Mouse (Mus musculus): ENCODE results near the gene Anxa7.

Anxa7 gene

DNA sequence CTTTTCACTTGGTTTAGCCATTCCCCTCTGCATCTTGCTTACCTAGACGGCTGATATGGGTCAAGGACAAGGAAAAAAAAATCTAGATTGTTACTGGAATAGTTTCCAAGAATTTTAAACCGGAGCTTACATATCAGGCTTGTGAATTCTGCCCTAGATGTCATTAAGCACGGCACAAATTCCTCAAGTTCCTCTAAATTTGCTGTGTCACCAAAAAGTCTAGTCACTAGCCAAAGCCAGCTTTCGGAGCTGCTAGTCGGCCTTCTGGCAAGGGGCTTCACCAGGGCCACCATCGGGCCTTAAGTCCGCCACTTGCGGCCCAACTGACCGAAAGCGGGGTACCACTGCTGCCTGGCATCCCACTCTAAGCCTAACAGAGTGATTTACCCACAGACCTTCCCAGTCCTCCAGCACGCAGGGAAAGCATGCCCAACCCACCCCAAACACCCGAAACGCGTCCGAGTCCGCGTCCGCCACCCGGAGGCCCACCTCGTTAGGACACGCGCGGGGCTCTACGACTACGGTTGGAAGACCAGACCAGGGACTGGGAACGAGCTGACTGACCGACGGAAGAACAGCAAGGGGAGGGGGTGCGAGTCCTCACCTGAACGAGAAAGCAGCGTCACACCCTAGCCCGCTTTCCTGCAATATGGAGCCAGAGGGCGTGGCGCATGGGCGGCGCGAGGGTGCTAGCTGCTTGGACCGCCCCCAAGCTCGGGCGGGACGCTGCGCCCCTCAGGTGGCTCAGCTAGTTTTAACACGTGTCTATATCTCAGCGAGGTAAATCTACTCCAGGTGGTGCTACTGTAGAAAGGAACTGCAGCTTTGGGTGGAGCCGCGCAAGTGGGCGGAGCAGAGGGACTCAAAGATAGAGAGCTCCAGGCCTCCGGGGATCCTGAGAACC, at the start of gene Anxa7:
Anxa7 (minus strand) TSS at position 843 of the 904 bp plus-strand sequence.
- in situ Hi-C loops (cut with MboI), result no loop called here

DNA sequence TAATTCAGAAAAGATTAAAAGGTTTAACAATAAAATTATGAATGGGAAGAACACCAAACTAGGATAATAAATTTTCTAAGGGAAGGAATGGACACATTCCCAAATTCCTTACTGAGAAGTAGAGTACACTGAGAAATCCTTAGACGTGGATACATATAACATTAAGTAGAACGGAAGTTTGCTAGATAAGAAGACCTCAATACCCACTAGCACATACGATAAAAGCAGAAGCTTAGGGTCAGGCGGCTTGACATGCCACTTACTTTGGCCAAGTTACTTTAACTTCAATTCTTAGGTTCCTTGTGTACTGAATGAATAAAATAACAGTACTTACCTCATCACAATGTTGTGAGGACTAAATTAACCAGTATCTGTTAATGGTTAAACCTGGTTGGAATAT, 49.7 kb upstream of the Anxa7 start:
- in situ Hi-C loops (cut with MboI), result no loop called here

DNA sequence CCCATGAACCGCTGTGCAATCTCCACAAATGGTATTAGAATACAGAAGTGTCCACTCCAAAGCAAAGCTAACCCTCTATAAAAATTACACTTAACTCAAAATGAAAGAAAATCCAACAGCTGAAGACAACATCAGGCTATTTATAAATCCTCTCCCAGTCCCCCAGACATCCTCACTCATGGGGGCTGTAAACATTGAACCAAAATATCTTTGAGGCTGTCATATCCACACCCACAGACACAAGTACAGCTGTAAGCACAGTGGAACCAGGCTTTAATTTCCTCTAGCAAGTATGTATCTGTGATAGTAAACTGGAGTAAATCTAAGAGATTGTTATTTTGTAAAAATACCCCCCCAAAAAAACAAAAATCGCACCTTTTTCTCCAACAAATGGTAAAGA, 40.2 kb upstream of the Anxa7 start:
- in situ Hi-C loops (cut with MboI), result no loop called here

DNA sequence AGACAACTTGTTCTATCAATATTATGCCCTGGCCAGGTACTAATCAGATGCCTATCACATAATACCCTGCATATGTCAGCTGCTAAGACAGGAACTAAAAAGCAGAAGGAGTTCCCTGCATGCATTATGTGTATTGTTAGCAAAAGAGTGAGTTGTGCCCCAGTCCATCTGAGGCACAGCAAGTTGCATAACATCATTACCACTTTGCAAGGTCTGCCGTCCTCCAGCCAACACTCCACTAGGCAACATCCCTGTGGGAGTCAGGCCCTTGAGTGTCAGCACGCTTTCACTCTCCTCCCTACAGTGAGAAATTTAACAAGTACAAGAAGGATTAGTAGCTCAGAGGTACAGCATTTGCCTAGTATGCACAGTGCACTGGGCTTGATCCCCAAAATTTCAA, 28.5 kb upstream of the Anxa7 start:
- in situ Hi-C loops (cut with MboI), result no loop called here

DNA sequence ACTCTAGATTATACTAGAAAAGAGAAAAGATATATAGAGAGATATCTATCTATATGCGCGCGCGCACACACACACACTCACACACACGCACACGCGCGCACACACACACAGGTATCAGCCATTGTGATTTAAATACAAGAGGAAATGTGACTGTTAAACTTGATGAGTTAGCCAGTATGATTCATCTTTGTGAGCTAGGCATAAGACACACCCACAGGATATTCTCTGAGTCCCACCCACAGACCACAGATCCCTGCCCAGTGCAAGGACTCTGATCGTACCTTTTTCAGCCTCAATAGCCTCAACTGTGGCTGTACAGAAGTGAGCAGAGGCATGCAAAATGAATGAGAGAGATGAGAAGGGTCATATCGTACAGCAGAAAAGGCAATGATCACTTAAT, 23.0 kb upstream of the Anxa7 start:
- in situ Hi-C loops (cut with MboI), result no loop called here

DNA sequence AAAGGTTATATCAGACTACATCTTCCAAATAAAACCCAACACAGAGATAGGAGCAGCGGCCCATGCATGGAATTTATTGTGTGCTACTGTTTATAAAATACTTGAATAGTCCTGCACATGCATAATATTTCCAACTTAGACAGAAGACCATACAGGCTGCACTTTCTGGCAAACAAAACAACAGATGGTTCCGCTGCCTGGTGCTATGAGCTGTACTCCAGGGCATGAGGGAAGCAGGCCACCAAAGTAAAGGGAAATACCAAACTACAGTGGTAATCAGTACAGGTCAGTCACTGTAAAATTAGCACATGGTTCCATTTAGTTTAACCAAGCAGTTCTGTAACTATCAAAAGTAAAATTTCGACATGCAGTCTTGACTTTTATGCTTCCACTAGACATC, 20.0 kb upstream of the Anxa7 start:
- in situ Hi-C loops (cut with MboI), result no loop called here

DNA sequence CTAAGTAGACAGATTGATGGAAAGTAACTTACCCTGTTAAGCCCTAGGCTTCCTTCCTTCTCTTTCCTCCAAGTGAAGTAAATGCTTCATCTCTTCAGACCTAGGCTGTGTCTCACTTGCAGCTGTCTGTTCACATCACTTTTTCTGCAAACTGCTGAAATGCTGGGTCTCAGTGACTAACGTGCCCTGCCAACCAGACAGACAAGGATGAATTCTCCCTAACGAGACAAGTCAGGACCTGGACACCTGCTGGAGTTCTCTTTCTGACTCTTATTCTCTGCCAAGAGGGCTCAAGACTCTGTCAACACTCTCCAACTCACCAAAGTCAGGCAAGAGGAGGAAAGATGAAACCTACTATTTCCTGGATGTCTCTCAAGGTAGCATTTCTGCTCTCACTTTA, 16.7 kb upstream of the Anxa7 start, which contains the start of gene Mss51:
Mss51 (minus strand) TSS at position 299 of the 400 bp plus-strand sequence.
- in situ Hi-C loops (cut with MboI), result no loop called here

DNA sequence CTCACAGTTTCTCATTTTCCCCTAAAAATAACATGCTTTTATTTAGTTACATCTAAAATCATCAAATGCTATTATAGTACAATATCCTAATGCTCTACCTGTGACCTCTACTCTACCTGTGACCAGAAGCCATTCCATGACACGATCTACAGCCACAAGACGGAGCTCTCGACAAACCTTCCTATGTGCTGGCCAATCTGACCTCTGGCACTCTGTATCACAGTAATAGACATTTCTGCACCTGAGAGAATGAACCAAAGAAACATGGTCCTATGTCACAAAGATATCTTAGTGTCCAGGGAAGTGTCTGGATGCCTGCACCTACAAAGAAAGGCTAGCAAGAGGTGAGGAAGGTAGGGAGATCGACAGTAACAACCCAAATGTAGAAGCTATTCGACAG, 6.1 kb upstream of the Anxa7 start:
- in situ Hi-C loops (cut with MboI), result no loop called here

DNA sequence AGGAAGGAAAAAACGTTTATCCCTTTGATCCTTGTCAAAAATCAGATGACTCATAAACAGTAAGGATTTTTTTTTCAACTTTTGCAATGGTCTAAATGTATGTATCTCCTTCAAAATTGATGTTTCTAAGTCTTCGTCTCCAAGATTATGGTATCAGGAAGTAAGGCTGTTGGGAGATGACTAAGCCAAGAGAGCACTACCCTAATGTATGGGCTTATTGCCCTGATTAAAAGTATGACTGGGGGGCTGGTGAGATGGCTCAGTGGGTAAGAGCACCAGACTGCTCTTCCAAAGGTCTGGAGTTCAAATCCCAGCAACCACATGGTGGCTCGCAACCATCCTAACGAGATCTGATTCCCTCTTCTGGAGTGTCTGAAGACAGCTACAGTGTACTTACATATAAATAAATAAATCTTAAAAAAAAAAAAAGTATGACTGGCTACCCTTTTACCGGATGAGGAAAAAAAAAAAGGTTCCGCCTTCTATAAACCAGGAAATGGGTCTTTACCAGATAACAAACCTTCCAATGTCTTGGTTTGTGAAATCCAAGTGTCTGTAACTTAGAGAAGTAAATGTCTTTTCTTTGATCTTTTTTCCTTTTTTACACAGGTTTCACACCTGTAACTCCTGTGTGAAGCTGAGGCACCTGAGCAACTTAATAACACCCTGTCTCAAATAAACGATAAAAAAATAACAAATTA, 2.3 kb upstream of the Anxa7 start:
- in situ Hi-C loops (cut with MboI), result no loop called here

DNA sequence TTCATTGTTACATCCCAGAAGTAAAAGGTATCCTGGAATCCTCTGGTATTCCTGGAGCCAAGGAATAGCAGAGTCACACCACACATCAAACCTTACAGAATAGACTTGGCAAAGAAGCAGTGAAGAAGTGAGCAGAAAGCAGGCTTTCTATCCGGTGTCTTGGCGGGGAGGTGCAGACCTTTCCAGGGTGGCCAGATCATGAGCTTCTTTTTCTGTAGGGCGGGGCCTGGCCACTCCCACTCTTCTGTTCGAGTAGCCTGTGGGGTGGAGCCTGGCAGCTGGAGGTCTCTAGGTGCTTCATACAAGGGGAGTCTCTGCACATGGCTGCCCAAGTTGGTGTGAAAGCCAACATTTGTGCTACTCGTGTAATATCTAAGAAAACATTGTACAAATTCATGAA, 1.3 kb upstream of the Anxa7 start:
- in situ Hi-C loops (cut with MboI), result no loop called here

DNA sequence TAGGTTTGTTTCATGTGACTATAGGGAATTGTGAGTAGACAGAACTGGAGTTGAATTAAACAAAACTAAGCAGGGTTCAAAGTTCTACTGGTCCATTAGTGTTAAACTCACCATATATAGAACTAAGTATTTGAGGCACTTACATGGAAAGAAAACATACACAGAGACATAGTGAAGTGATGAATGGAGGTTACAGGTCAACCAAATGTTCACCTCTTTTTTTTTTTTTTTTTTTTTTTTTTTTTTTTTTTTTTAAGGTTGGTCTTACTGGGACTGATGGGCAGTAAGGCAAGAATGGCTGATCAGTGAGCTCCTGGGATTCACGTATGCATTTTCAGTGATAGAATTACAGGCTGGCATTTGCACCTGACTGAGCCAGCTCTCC, 254 bp upstream of the Anxa7 start:
- in situ Hi-C loops (cut with MboI), result no loop called here

DNA sequence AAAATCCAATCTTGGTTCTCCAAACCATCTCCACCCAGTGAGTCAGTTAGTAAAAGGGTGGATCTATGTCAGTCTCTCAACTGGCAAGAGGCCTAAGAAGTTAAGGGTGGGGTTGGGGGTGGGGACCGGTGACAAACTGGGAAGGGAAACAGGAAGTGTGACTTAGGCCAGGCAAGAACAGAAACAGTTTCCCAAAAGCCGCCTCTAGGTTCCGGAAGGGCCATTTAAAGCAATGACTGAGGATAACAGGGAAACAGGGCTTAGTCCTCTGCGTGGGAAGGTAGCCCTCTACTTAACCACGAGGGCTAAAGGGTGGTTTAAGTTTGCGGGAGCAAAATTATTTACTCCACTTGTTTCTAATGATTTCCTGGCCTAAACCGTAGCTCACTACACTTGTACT, 1.1 kb downstream of the Anxa7 start:
- in situ Hi-C loops (cut with MboI), result no loop called here

DNA sequence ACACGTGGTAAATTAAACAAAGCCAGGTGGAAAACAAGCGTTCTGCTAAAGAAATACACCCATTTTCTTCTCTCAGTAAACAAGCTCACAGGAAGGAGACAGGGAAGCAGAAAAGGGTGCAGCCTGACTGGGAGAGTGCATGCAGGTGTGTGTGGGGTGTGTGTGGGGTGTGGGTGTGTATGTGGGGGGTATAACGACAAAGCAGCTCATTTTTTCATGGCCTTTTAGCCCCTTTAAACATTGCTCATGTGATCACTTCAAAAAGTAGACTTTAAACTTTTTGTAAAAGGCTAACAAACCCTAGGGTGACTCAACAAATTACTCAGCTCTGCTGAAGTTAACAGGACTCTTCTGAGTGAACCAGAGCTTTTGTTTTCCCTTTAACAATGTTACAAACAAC, 1.5 kb downstream of the Anxa7 start:
- in situ Hi-C loops (cut with MboI), result no loop called here

DNA sequence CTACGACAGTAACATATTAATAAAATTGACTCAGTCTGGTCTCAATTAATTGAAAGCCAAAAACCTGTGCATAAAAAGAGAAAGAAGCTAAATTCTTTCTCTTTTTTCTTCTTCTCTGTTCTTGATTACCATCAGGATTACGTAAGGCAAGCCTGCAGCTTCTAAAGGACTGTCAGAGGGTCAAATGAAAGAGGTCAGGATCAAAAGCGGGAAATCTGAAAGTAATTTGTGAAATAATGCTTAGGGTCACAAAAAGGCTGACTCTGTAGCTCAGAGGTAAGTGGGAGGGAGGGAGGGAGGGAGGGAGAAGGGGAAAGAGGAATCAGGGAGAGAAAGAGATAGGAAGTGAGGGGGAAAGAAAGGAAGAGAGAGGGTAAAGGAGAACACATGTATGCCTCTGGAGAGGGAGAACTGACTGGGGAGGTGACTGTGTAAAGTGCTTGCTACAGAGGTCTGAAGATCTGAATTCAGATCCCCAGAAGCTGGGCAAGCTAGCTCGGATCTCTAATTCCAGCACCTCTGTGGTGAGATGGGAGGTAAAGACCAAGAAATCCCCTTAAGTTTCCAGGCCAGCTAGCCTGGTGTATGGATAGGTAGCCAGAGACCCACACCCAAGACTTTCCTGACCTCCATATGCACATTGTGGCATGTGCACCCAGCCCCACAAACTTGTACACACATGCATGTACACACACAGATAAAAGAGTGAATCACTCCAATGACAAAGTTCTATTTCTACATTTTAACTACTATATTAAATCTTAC, 2.5 kb downstream of the Anxa7 start:
- in situ Hi-C loops (cut with MboI), result no loop called here

DNA sequence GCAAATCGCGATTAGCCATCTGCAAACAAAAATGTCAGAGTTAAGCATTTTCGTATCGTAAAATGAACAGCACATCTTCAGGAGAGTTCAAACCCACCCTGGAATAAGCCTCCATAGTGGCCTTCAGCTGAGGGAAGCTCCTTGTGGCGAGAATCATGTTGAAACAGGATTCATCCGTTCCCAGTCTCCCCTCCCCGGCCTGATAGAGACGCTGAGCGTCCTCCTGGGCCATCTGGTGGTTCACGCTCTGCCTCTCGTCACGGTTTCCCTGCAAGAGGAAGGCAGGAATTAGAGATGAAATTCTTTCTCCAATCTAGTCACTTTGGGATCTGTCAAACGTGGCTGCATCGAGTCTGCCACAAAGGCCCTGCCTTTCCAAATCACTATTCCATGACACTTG, 19.7 kb downstream of the Anxa7 start:
- in situ Hi-C loops (cut with MboI), result no loop called here

DNA sequence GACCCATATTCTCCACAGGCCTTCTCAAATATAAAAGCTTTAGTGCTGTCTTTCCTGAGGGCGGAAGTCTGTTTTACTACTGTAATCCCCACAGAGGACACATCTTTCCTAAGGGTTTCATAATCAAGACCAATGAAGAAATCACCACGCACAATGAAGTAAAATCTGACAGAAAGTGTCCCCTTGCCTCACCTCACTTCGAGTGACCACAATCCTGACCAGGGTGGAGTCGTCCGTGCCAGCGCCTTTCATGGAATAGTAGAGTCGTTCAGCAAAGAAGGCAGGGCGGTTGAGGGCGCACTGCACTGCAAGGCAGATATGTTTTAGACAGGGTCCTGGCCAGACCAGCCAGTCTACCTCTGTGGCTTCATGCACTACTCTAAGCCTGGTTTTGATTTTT, 21.6 kb downstream of the Anxa7 start:
- in situ Hi-C loops (cut with MboI), result no loop called here

DNA sequence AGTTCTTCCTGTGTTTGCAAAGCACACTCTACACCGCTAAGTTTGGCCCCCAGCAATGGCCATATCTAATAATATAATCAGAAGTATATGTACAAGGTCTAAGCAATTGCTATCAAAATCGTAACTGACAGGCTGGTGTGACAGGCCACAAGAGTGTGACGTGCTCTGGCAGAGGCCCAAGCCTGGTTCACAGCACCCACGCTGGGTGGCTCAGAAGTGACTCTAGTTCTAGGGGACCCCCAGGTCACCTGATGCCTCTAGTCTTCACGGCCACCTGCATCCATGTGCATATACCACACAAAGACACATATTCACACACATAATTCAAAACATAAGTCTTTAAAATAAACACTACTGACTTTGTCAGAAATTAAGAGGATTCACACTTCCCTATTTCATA, 27.0 kb downstream of the Anxa7 start:
- in situ Hi-C loops (cut with MboI), result no loop called here

DNA sequence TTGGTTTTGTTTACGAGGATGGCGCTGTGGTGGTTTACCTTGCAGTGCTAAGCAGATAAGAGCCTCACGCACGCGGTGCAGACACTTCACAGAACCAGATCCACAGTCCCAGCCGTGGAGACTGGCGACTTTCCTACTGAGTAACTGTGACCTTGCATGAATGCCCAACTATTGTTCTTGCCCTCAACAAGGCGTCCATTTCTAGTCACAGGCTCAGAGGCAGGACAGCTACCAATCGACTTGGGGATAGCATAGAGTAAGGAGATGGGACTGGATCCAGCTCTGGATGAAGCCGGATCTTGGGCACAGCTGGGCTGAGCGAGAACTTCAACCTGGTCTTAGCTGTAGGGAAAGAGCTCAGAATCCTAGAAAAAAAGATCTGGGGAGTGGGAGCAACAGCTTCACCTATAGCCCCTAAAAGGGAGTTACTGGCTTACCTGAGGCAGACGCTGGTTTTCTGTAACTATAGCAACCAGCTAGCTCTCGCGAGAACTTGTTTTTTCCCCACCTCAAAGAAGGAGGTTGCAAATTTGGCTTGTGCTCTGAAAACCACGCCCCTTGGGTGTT, 28.1 kb downstream of the Anxa7 start, which contains the start of gene Cfap70:
Cfap70 (minus strand) TSS at position 462 of the 567 bp plus-strand sequence.
- in situ Hi-C loops (cut with MboI), result no loop called here

DNA sequence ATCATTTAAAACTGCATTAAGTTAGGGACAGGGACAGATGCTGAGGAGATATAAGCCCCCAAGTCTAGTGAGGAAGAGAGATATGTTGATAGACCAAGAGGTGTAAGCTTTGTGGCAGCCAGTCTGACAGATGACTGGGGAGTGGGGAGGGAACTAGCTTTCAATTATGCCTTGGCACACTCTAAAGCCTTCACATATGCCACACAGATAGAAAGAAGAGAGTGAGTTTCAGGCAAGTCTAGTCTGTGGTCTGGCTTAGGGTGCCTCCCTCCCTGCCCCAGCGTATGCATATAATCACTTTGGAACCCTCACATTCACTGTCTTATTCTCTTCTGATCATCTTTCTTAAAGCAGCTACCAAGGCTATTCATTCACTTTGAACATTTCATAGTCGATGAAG, 28.6 kb downstream of the Anxa7 start:
- in situ Hi-C loops (cut with MboI), result no loop called here

DNA sequence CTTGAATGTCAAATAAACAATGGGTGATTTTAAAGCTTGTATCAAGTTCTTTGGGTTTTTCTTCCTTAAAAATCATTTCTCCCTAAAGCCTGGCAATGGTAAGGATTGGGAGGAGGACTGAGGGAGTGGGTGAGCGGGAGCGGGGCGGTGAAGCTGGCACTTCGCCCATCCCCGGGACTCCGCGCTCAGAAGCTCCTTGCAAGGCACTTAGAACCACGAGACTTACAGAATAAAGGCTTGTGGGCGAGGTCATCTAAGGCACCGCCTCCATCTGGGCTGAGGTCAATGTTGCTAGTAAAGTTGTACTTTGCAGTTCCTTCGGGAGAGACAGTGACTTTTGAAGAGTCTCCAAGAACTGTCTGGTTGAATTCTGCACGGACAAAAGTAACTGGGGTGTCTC, 32.7 kb downstream of the Anxa7 start:
- in situ Hi-C loops (cut with MboI), result no loop called here

DNA sequence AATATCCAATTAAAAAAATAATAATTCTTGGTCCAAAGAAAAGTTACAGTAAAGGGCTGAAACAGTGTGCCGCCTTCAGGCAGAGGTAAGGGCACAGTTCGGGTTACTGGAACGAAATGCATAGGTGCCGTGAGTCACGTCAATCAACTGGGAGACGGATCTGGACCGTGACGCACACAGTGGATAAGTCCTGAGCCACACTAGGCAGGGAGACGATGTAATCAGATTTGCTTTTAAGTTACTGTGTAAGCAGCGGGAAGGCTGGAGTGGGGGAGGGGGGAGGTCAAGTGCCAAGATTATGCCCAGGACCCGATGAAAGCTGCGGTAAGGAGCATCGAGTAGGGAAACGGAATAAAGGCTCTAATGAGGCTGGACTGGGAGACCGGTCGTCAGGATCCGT, 37.7 kb downstream of the Anxa7 start:
- in situ Hi-C loops (cut with MboI), result no loop called here

DNA sequence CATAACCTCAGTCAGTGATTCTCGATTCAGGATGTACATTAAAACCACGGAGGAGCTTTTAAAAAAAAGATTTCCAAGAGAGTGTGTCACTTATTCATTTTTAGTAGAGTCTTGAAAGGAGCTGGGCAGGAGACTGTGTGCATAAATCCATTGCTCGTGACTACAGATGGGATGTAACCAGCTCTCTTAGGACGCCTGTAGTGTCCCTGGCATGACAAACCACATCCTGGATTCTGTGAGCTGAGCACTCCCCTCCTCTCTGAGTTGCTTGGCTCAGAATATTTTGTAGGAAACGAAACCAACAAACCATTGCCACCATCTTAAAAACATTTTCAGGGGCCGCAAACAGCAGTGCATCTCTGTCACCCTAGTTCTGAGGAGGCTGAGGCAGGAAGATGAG, 43.0 kb downstream of the Anxa7 start:
- in situ Hi-C loops (cut with MboI), result no loop called here
